Mouse (Mus musculus): ENCODE measurements around the gene Unc79.

DNA sequence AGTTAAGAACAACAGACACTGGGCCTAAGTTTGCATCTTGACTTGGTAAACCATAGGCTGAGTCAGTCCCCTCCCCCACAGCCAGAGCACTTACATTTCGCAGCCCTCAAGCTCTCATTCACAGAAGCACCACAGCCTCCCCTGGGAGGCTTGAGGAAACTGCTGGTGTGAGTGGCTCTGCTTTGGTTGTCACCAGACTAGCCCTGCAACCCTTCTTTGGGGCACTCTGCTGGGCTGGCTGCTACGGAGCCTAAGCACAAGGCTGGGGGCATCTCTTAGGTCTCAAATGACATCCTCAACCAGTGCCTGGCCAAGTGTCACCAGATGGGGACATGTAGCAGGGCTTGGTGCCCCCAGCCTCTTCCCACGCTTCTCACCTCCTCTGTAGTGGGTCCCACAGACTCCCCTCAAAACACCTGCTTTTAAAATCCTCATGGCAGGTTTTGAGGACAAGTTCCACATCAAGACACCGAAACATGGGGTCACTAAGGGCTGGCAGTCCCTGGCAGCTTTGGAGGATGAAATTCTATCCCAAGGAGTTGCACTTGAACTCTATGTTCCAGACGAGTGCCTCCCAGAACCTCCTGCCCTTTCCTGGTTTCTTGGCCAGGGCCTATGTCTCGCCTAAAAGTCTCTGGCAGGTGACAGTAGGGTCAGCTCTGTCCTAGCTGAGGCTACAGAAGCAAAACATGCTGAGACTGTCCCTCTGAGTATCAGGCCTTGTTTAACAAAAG lies 267.4 kb downstream of the Unc79 start:
- no peak for TF ChIP-seq EP300 (optimal IDR thresholded peaks at IDR 0.05)
- TF ChIP-seq CTCF (IDR thresholded peaks at IDR 0.05; ENCODE audit: low read depth), result no peak
